Mouse (Mus musculus) testis, adult 2 months (tissue): ENCODE data around the gene Rsph14. TPM values are rescaled to one million over a fixed set of nuclear protein-coding genes. Genes with fewer than 3 reads are reported as not detected.
A peak's percentile ranks its signal among the peaks of the same experiment; 100 is the strongest.

ENCODE experiments used
- H3K27ac ChIP-seq: fragments of 200-500 bp; 2 replicates; pipeline ENCODE4 v1.5.1; 2012; ENCODE audit warnings: low read depth, low read length; ENCODE audit not compliant: control insufficient read depth, insufficient read depth
- H3K27me3 ChIP-seq: fragments of 200-500 bp; 2 replicates; pipeline ENCODE4 v1.6.1; 2012; ENCODE audit warnings: mild to moderate bottlenecking, low read length, moderate library complexity; ENCODE audit not compliant: control insufficient read depth, insufficient read depth
- H3K36me3 ChIP-seq: fragments of 200-500 bp; 2 replicates; pipeline ENCODE4 v1.6.1; 2012; ENCODE audit warnings: mild to moderate bottlenecking, low read length; ENCODE audit not compliant: control insufficient read depth, insufficient read depth
- H3K4me1 ChIP-seq: fragments of 200-500 bp; 2 replicates; pipeline ENCODE4 v1.6.1; 2012; ENCODE audit warnings: low read length; ENCODE audit not compliant: control insufficient read depth, insufficient read depth
- H3K4me3 ChIP-seq: fragments of 200-500 bp; 2 replicates; pipeline ENCODE4 v1.5.1; 2012; ENCODE audit warnings: low read depth, mild to moderate bottlenecking, low read length, moderate library complexity, mixed read lengths; ENCODE audit not compliant: control insufficient read depth
- CTCF ChIP-seq: fragments of 200-500 bp; IDR thresholded peaks from 2 replicates; pipeline ENCODE4 v1.5.1; 2012; ENCODE audit warnings: low read depth, mild to moderate bottlenecking, inconsistent platforms, low read length, moderate library complexity; ENCODE audit not compliant: control insufficient read depth, insufficient read depth, insufficient replicate concordance
- POLR2A ChIP-seq: fragments of 200-500 bp; IDR thresholded peaks from 2 replicates; pipeline ENCODE4 v1.6.1; 2012; ENCODE audit warnings: low read depth, mild to moderate bottlenecking, inconsistent platforms, low read length, moderate library complexity; ENCODE audit not compliant: control insufficient read depth
- polyA plus RNA-seq: library from polyadenylated mRNA; depleted of rRNA; stranded (reverse); fragments of >200 nt; gene quantifications from 2 replicates; pipeline ENCODE4 v1.2.3, GENCODE M21; 2012; rRNA removed

Gene Rsph14
- polyA plus RNA-seq, result 43.2 and 43.4 TPM in 2 replicates

DNA sequence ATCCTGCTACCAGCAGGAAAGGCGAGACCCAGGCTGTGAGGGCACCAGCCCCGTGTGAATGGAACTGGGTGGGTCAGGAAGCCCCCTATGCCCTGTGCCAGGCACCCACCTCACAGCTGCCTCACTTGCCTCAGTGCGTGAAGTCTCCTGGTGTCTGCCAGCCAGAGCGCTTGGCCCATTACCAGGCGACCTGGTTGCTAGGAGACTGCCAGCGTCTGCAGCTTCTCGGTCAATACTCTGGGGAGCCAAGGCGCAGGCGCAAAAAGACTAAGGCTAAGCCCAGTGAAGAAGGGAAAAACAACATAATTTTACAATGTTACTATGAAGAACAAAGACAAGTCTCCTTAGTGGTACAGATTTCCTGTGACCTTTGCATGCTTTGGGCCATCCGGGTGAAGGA is at the start of gene Rsph14:
TSS of gene Rsph14 (minus strand) at position 192 of the 400 bp plus-strand sequence.
- H3K36me3 ChIP-seq, result no peaks in the 10 kb centered on the region
- peak within 1 kb of the TSS; percentile 81 for H3K4me3 ChIP-seq
- no peaks in the 10 kb centered on the region for H3K27me3 ChIP-seq
- H3K27ac ChIP-seq, result no peak within 1 kb of the TSS
- H3K4me1 ChIP-seq, result peaks cover 14% of the 10 kb centered on the region
- no peak for TF ChIP-seq CTCF
- TF ChIP-seq POLR2A, result peak; percentile 61; the same call in 1 of the 2 replicates

DNA sequence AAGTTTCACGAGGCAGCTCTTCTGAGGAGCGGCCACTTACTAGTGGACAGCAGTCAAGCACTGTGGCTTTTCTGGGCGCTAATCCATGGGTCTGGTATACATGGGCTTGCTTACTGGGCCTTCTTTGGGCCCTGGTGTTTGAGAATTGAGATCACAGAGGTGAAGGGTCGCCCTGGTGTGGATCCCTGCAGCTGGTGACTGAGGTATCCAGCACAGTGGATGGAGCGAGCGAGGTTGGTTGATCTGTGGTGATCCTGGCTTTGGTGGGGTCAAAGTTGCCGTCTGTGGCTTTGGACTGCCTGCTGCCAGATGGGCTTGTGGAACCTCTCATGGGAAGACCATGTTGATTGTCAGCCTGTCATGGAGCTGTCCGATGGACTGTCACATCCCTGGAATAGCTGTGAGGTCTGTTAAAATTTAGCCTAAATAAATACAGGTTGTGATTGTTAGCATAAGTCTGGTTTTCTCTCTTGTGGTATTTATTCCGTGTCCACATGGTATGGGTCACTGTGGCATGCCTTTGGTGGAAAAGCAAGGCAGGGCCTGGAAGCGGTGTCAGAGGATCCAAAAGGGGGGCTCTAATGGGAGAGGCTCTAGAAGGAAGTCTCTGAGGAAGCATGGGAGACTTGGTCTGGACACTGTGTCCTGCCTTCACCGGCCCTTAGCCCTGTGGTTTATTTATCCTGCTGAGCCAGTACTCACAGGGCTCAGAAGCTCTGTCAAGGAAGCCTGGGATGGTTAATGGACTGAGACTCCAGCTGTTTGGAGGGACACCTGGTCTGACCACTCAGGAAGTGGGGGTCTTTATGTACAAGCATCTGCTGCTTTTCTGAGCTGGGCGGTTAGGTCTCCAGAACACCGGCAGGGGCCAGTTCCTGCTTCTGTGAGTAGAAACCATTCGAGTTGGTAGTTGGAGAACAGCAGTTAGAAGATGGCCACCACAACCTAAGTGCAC is 46.1 kb upstream of the Rsph14 start:
- no peaks in the 10 kb centered on the region for H3K27me3 ChIP-seq
- H3K36me3 ChIP-seq, result no peaks in the 10 kb centered on the region
- TF ChIP-seq CTCF (no peak), POLR2A (no peak)
- H3K4me3 ChIP-seq, result no peak overlapping the region
- H3K27ac ChIP-seq, result no peak overlapping the region
- peaks cover 4% of the 10 kb centered on the region; the same call in 1 of the 2 replicates for H3K4me1 ChIP-seq

DNA sequence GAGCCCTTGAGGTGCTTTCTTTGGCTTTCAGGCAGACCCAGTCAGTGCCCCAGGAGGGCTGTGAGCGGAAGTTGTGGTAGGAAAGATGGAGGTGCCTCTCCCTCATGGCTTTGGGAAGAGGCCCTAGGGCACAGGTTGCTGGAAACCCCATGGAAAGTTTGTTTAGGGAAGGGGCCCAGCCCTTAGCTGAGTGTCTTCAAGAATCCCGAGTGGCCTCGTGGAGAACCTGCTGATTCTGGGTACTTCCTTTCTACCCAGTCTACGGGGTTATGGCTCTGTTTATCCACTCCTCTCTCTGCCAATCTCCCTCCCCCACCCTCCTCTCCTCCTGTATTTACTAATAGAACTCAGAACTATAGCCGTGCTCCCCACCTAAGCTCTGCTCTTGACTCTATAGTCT is 43.3 kb upstream of the Rsph14 start:
- H3K4me1 ChIP-seq, result peaks cover 4% of the 10 kb centered on the region; the same call in 1 of the 2 replicates
- H3K36me3 ChIP-seq, result no peaks in the 10 kb centered on the region
- H3K4me3 ChIP-seq, result no peak overlapping the region
- H3K27ac ChIP-seq, result no peak overlapping the region
- no peaks in the 10 kb centered on the region for H3K27me3 ChIP-seq
- no peak for TF ChIP-seq POLR2A
- no peak for TF ChIP-seq CTCF

DNA sequence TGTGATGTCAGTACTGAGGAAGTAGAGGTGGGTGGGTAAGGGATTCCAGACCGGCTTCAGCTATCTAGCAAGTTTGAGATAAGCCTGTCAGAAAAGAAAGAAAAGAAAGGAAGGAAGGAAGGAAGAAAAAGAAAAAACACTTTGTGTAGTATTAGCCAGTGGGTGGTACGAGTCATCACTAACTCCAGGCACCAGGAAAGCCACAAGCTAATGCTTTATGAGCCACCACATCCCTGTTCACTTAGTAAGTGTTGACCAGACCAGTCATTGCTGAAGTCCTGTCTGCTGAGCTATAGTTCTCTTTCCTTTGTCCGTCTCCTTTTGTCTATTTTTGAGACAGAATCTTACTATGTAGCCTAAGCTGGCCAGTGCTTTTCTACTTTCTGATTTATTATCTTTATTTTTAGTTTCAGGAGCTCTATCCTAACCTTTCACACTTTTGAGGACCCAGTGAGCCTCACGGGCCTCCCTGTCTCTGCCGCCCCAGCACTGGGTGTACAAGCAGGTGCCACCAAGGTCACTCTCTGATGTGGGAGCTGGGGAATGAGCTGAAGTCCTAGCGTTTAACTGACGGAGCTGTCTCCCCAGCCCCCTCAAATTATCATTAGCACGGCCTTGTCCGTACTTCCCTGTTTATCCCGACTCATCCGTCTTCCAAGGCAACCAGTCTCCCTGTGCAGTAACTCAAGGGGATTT is 38.0 kb upstream of the Rsph14 start:
- no peak for TF ChIP-seq CTCF
- TF ChIP-seq POLR2A, result no peak
- Histone ChIP-seq H3K36me3 (no peaks in the 10 kb centered on the region), H3K4me1 (peaks cover 10% of the 10 kb centered on the region), H3K27me3 (no peaks in the 10 kb centered on the region), H3K27ac (no peak overlapping the region), H3K4me3 (no peak overlapping the region)

DNA sequence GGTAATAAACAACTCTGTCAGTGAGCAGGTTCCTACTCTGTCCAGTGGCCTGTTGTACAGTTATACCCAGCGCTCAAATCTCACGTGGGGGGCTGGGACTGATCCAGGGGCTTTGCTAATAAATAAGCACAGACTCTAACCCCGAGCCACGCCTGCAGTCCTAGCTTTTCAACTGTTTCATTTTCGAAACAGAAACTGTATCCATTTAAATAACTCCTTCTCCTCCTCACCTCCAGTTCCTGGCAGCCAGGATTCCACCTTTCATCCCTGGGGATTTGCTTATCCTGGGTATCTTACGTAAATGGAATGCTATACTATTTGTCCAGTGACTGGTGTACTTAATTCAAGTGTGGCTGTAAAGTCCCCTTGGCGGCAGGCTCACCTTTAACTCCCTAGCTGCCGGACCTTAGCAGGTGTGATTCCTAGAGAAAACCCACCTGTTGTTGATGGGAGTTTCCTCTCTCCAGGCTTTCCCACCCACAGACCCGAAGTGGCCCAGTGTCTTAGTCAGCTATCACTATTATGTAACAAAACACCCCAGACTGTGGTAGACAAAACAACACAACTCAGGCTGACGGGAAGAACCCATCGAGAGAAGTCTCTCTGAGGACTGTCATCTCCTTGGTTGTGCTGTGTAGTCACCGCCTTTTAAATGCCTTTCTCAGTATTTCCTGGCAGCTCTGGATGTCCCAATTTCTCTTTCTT is 36.4 kb upstream of the Rsph14 start:
- TF ChIP-seq POLR2A (no peak), CTCF (no peak)
- Histone ChIP-seq H3K4me3 (no peak overlapping the region), H3K36me3 (no peaks in the 10 kb centered on the region), H3K27ac (no peak overlapping the region), H3K4me1 (peaks cover 11% of the 10 kb centered on the region), H3K27me3 (no peaks in the 10 kb centered on the region)

DNA sequence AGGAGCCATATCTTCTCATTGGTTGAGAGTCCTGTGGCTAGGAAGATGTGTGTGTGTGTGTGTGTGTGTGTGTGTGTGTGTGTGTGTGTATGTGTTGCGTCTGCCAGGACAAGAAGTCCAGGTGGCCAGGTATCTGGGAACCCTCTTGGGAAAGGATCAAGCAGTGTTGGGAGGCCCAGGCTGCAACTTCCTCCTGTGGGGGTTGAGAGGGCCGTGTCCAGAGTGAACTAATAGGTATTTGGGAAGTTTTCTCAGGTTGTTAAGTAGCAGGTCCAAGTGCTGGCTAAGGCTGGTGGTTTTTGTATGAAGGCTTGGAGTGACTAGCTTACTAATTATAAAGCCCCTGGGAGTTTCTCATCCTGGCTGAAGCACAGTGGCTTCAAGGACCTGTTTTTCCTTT is 35.7 kb upstream of the Rsph14 start:
- no peaks in the 10 kb centered on the region for H3K36me3 ChIP-seq
- no peak overlapping the region for H3K4me3 ChIP-seq
- TF ChIP-seq CTCF (no peak), POLR2A (no peak)
- no peaks in the 10 kb centered on the region for H3K27me3 ChIP-seq
- H3K27ac ChIP-seq, result no peak overlapping the region
- H3K4me1 ChIP-seq, result peaks cover 11% of the 10 kb centered on the region
